Mouse (Mus musculus) lung, adult 2 months (tissue): ENCODE results near the gene 4933407L21Rik. TPM values are rescaled to one million over a fixed set of nuclear protein-coding genes. Genes with fewer than 3 reads are reported as not detected.

Experiments
- DNase-seq: peaks from one replicate; pipeline ENCODE4 v3.0.0; 2022
- H3K4me1 ChIP-seq: fragments of 200-500 bp; 2 replicates; pipeline ENCODE4 v1.6.1; 2011; ENCODE audit warnings: low read length; ENCODE audit not compliant: control insufficient read depth, insufficient read depth
- H3K4me3 ChIP-seq: fragments of 200-500 bp; replicated peaks from 2 replicates; pipeline ENCODE3; 2011; ENCODE audit warnings: low read depth, mild to moderate bottlenecking, control low read depth, low read length; ENCODE audit errors: extremely low read depth
- CTCF ChIP-seq: fragments of 200-500 bp; IDR thresholded peaks from 2 replicates; pipeline ENCODE4 v1.5.1; 2011; ENCODE audit warnings: mild to moderate bottlenecking, low read length, control low read depth; ENCODE audit not compliant: insufficient read depth
- POLR2A ChIP-seq: fragments of 200-500 bp; IDR thresholded peaks from 2 replicates; pipeline ENCODE4 v1.6.1; 2011; ENCODE audit warnings: low read depth, mild to moderate bottlenecking, control low read depth, low read length, borderline replicate concordance; ENCODE audit errors: extremely low read depth
- WGBS: fragments of 180-500 bp; shearing (Covaris S2); methylation state at CpG from one replicate; pipeline ENCODE4 v1.1.7; 2018; 5-methylcytosine and 5-hydroxymethylcytosine counted together
- polyA plus RNA-seq: library from polyadenylated mRNA; depleted of rRNA; stranded (reverse); fragments of >200 nt; gene quantifications from 2 replicates; pipeline ENCODE4 v1.2.3, GENCODE M21; 2012

4933407L21Rik gene
- polyA plus RNA-seq, 1 experiment: not detected

GRCm38 (mm10) chr1:85898761-85899387 is 29.4 kb upstream of the 4933407L21Rik start:
- 67% methylated on average over 12 of the region's 12 CpGs for WGBS

GRCm38 (mm10) chr1:85899388-85899761 is 28.9 kb upstream of the 4933407L21Rik start:
- TF ChIP-seq CTCF: no peak
- no peak for TF ChIP-seq POLR2A
- H3K4me3 ChIP-seq: no peak overlapping the region
- peaks cover 9% of the 10 kb centered on the region for H3K4me1 ChIP-seq
- no peak for DNase-seq

More at GRCm38 (mm10) chr1:85898761-85899387, 29.4 kb upstream of the 4933407L21Rik start:
- no peak overlapping the region for H3K4me3 ChIP-seq
- H3K4me1 ChIP-seq: peaks cover 9% of the 10 kb centered on the region
- DNase-seq: no peak
- no peak for TF ChIP-seq POLR2A

GRCm38 (mm10) chr1:85900521-85901333 is 27.6 kb upstream of the 4933407L21Rik start:
- 51% methylated on average over 7 of the region's 7 CpGs for WGBS
- DNase-seq: no peak
- TF ChIP-seq POLR2A: no peak
- TF ChIP-seq CTCF: no peak
- H3K4me1 ChIP-seq: peaks cover 8% of the 10 kb centered on the region
- no peak overlapping the region for H3K4me3 ChIP-seq

GRCm38 (mm10) chr1:85901516-85902107 is 26.7 kb upstream of the 4933407L21Rik start:
- TF ChIP-seq CTCF (no peak), POLR2A (no peak)
- 46% methylated on average over 3 of the region's 3 CpGs for WGBS
- DNase-seq: no peak
- peaks cover 4% of the 10 kb centered on the region for H3K4me1 ChIP-seq
- no peak overlapping the region for H3K4me3 ChIP-seq

GRCm38 (mm10) chr1:85902108-85902561 is 26.1 kb upstream of the 4933407L21Rik start:
- no peak for DNase-seq
- WGBS: 24% methylated on average over 7 of the region's 7 CpGs

GRCm38 (mm10) chr1:85906892-85907291 is 21.4 kb upstream of the 4933407L21Rik start:
- 81% methylated on average over 12 of the region's 12 CpGs for WGBS
- Histone ChIP-seq H3K4me3 (no peak overlapping the region), H3K4me1 (peaks cover 13% of the 10 kb centered on the region)
- DNase-seq: no peak
- TF ChIP-seq CTCF (no peak), POLR2A (no peak)

More at GRCm38 (mm10) chr1:85902108-85902561, 26.1 kb upstream of the 4933407L21Rik start:
- no peak overlapping the region for H3K4me3 ChIP-seq
- peaks cover 4% of the 10 kb centered on the region for H3K4me1 ChIP-seq
- TF ChIP-seq CTCF: no peak

GRCm38 (mm10) chr1:85908754-85909590 is 19.3 kb upstream of the 4933407L21Rik start:
- WGBS: 21% methylated on average over 13 of the region's 13 CpGs
- no peak for TF ChIP-seq POLR2A
- no peak for TF ChIP-seq CTCF
- H3K4me3 ChIP-seq: no peak overlapping the region
- peaks cover 8% of the 10 kb centered on the region for H3K4me1 ChIP-seq
- DNase-seq: no peak

GRCm38 (mm10) chr1:85913078-85913755 is 15.1 kb upstream of the 4933407L21Rik start:
- DNase-seq: no peak
- 92% methylated on average over 7 of the region's 7 CpGs for WGBS
- TF ChIP-seq CTCF (no peak), POLR2A (no peak)
- Histone ChIP-seq H3K4me1 (peaks cover 8% of the 10 kb centered on the region), H3K4me3 (no peak overlapping the region)

- no peak for DNase-seq
- TF ChIP-seq POLR2A (no peak), CTCF (no peak)
- Histone ChIP-seq H3K4me3 (no peak overlapping the region), H3K4me1 (no peaks in the 10 kb centered on the region)
Measured at GRCm38 (mm10) chr1:85915890-85916289, 12.4 kb upstream of the 4933407L21Rik start.
